Mouse (Mus musculus): ENCODE measurements around the gene Mast1. TPM values are rescaled to one million over a fixed set of nuclear protein-coding genes. Genes with fewer than 3 reads are reported as not detected.

Mast1 gene
- polyA plus RNA-seq, 1 experiment from 2014 or later: 0.27 TPM

GRCm38 (mm10) chr8:84974543-84975142 is 37.5 kb upstream of the Mast1 start:
- H3K36me3 ChIP-seq (ENCODE audit: control insufficient read depth, insufficient read depth, low read length): peaks cover 12% of the 10 kb centered on the region
- H3K9me3 ChIP-seq (replicated peaks; ENCODE audit: control insufficient read depth, low read length): no peaks in the 10 kb centered on the region
- H3K27ac ChIP-seq (ENCODE audit: low read depth, low read length): 0 out of 2 replicates have a peak overlapping the region, but pooled peaks have one; percentile 10
- 77% methylated on average over 8 of the region's 8 CpGs for WGBS (ENCODE audit: insufficient replicate concordance)
- no peaks in the 10 kb centered on the region for H3K27me3 ChIP-seq (ENCODE audit: control insufficient read depth, insufficient read depth, low read length)
- H3K4me2 ChIP-seq: peak overlapping the region; percentile 98
- no peak overlapping the region for H3K4me3 ChIP-seq (ENCODE audit: low read depth, low read length)
- no peak overlapping the region for H3K9ac ChIP-seq (ENCODE audit: low read depth, low read length)
- no peak for ATAC-seq (replicated peaks; ENCODE audit: insufficient number of reproducible peaks, low FRiP score, low TSS enrichment)
- H3K4me1 ChIP-seq (ENCODE audit: control insufficient read depth, insufficient read depth, low read length): peaks cover 31% of the 10 kb centered on the region

- H3K27ac ChIP-seq (ENCODE audit: low read depth, low read length): no peak overlapping the region
- H3K27me3 ChIP-seq (ENCODE audit: control insufficient read depth, insufficient read depth, low read length): no peaks in the 10 kb centered on the region
- H3K36me3 ChIP-seq (ENCODE audit: control insufficient read depth, insufficient read depth, low read length): peaks cover 12% of the 10 kb centered on the region
- H3K4me1 ChIP-seq (ENCODE audit: control insufficient read depth, insufficient read depth, low read length): peaks cover 26% of the 10 kb centered on the region
- no peaks in the 10 kb centered on the region for H3K9me3 ChIP-seq (replicated peaks; ENCODE audit: control insufficient read depth, low read length)
- WGBS (ENCODE audit: insufficient replicate concordance): 64% methylated on average over 4 of the region's 4 CpGs
- H3K9ac ChIP-seq (ENCODE audit: low read depth, low read length): no peak overlapping the region
- H3K4me3 ChIP-seq (ENCODE audit: low read depth, low read length): no peak overlapping the region
- no peak for ATAC-seq (replicated peaks; ENCODE audit: insufficient number of reproducible peaks, low FRiP score, low TSS enrichment)
- no peak overlapping the region for H3K4me2 ChIP-seq
Observed at GRCm38 (mm10) chr8:84973803-84974542, 36.8 kb upstream of the Mast1 start.

- 93% methylated on average over 1 of the region's 1 CpGs for WGBS (ENCODE audit: insufficient replicate concordance)
- Histone ChIP-seq H3K27ac (ENCODE audit: low read depth, low read length) (no peak overlapping the region), H3K4me3 (ENCODE audit: low read depth, low read length) (no peak overlapping the region), H3K9ac (ENCODE audit: low read depth, low read length) (no peak overlapping the region), H3K36me3 (ENCODE audit: control insufficient read depth, insufficient read depth, low read length) (peaks cover 12% of the 10 kb centered on the region), H3K4me2 (no peak overlapping the region), H3K27me3 (ENCODE audit: control insufficient read depth, insufficient read depth, low read length) (no peaks in the 10 kb centered on the region), H3K4me1 (ENCODE audit: control insufficient read depth, insufficient read depth, low read length) (peaks cover 28% of the 10 kb centered on the region), H3K9me3 (replicated peaks; ENCODE audit: control insufficient read depth, low read length) (no peaks in the 10 kb centered on the region)
- no peak for ATAC-seq (replicated peaks; ENCODE audit: insufficient number of reproducible peaks, low FRiP score, low TSS enrichment)
Observed at GRCm38 (mm10) chr8:84973079-84973478, 35.9 kb upstream of the Mast1 start.

- Histone ChIP-seq H3K4me3 (ENCODE audit: low read depth, low read length) (peak overlapping the region; percentile 64), H3K4me1 (ENCODE audit: control insufficient read depth, insufficient read depth, low read length) (peaks cover 28% of the 10 kb centered on the region), H3K36me3 (ENCODE audit: control insufficient read depth, insufficient read depth, low read length) (peaks cover 12% of the 10 kb centered on the region), H3K9ac (ENCODE audit: low read depth, low read length) (peak overlapping the region; percentile 97), H3K9me3 (replicated peaks; ENCODE audit: control insufficient read depth, low read length) (no peaks in the 10 kb centered on the region), H3K27me3 (ENCODE audit: control insufficient read depth, insufficient read depth, low read length) (no peaks in the 10 kb centered on the region), H3K27ac (ENCODE audit: low read depth, low read length) (peak overlapping the region; percentile 77), H3K4me2 (peak overlapping the region; percentile 92)
- WGBS (ENCODE audit: insufficient replicate concordance): 34% methylated on average over 5 of the region's 5 CpGs
- ATAC-seq (replicated peaks; ENCODE audit: insufficient number of reproducible peaks, low FRiP score, low TSS enrichment): peak; percentile 74
Observed at GRCm38 (mm10) chr8:84970913-84971312, 33.8 kb upstream of the Mast1 start.

GRCm38 (mm10) chr8:84970135-84970790 is 33.1 kb upstream of the Mast1 start:
- peaks cover 12% of the 10 kb centered on the region for H3K36me3 ChIP-seq (ENCODE audit: control insufficient read depth, insufficient read depth, low read length)
- H3K4me1 ChIP-seq (ENCODE audit: control insufficient read depth, insufficient read depth, low read length): peaks cover 25% of the 10 kb centered on the region
- H3K27me3 ChIP-seq (ENCODE audit: control insufficient read depth, insufficient read depth, low read length): no peaks in the 10 kb centered on the region
- H3K4me2 ChIP-seq: peak overlapping the region; percentile 92
- no peaks in the 10 kb centered on the region for H3K9me3 ChIP-seq (replicated peaks; ENCODE audit: control insufficient read depth, low read length)
- WGBS (ENCODE audit: insufficient replicate concordance): 13% methylated on average over 21 of the region's 21 CpGs
- no peak for ATAC-seq (replicated peaks; ENCODE audit: insufficient number of reproducible peaks, low FRiP score, low TSS enrichment)
- peak overlapping the region; percentile 97 for H3K9ac ChIP-seq (ENCODE audit: low read depth, low read length)
- H3K27ac ChIP-seq (ENCODE audit: low read depth, low read length): peak overlapping the region; percentile 77
- H3K4me3 ChIP-seq (ENCODE audit: low read depth, low read length): peak overlapping the region; percentile 64

GRCm38 (mm10) chr8:84969241-84970134 is 32.3 kb upstream of the Mast1 start, which contains the start of the genes Gm49661, Prdx2 and Rnaseh2a:
Gm49661 (minus strand) TSS chr8:84969433.
Prdx2 (plus strand) TSS chr8:84969587.
Rnaseh2a (minus strand) TSS chr8:84969767.
- peaks cover 29% of the 10 kb centered on the region for H3K4me1 ChIP-seq (ENCODE audit: control insufficient read depth, insufficient read depth, low read length)
- peak within 1 kb of the TSS; percentile 92 for H3K4me2 ChIP-seq
- peak; percentile 64 for ATAC-seq (replicated peaks; ENCODE audit: insufficient number of reproducible peaks, low FRiP score, low TSS enrichment)
- H3K9ac ChIP-seq (ENCODE audit: low read depth, low read length): peak within 1 kb of the TSS; percentile 97
- WGBS (ENCODE audit: insufficient replicate concordance): under 1% methylated on average over 56 of the region's 56 CpGs
- H3K36me3 ChIP-seq (ENCODE audit: control insufficient read depth, insufficient read depth, low read length): peaks cover 12% of the 10 kb centered on the region
- H3K27me3 ChIP-seq (ENCODE audit: control insufficient read depth, insufficient read depth, low read length): no peaks in the 10 kb centered on the region
- H3K9me3 ChIP-seq (replicated peaks; ENCODE audit: control insufficient read depth, low read length): no peaks in the 10 kb centered on the region
- peak within 1 kb of the TSS; percentile 64 for H3K4me3 ChIP-seq (ENCODE audit: low read depth, low read length)
- peak within 1 kb of the TSS; percentile 77 for H3K27ac ChIP-seq (ENCODE audit: low read depth, low read length)

- no peak for ATAC-seq (replicated peaks; ENCODE audit: insufficient number of reproducible peaks, low FRiP score, low TSS enrichment)
- peak overlapping the region; percentile 97 for H3K9ac ChIP-seq (ENCODE audit: low read depth, low read length)
- peak overlapping the region; percentile 64 for H3K4me3 ChIP-seq (ENCODE audit: low read depth, low read length)
- peaks cover 29% of the 10 kb centered on the region for H3K4me1 ChIP-seq (ENCODE audit: control insufficient read depth, insufficient read depth, low read length)
- H3K9me3 ChIP-seq (replicated peaks; ENCODE audit: control insufficient read depth, low read length): no peaks in the 10 kb centered on the region
- H3K4me2 ChIP-seq: peak overlapping the region; percentile 92
- no peaks in the 10 kb centered on the region for H3K27me3 ChIP-seq (ENCODE audit: control insufficient read depth, insufficient read depth, low read length)
- WGBS (ENCODE audit: insufficient replicate concordance): 25% methylated on average over 2 of the region's 2 CpGs
- H3K36me3 ChIP-seq (ENCODE audit: control insufficient read depth, insufficient read depth, low read length): peaks cover 12% of the 10 kb centered on the region
- peak overlapping the region; percentile 77 for H3K27ac ChIP-seq (ENCODE audit: low read depth, low read length)
Observed at GRCm38 (mm10) chr8:84968650-84969049, 31.5 kb upstream of the Mast1 start.
